Mouse (Mus musculus): ENCODE results near the gene Ywhab. TPM values are rescaled to one million over a fixed set of nuclear protein-coding genes. Genes with fewer than 3 reads are reported as not detected.

Ywhab gene
- total RNA-seq, 2 experiments from 2014 or later = 73.5 to 197 TPM

DNA sequence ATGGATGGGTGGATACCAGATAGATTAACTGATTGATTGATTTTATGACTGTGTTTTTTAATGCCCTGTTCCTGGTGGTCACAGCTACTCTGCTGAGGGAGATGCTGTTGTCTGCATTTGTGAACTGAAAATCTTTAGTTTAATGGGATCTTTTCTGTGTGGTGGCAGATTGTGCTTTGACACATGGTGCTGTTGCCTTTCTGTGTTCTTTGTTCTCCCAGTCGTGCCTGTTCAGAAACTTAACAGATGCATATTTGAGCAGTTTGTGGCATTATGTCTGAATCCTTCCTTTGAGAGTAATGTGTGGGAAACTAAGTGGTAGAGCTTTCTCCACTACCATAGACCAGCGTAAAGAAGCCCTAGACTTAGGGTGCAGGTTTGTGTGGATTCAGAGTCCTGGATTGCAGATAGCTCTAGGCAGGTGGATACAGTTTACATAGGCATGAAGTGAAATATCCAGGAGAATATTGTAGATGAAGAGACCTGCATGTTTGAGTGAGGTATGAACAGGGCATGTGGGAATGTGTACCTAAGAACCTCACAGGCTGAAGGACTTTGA, 13.3 kb downstream of the Ywhab start:
- ATAC-seq (ENCODE audit: poor library complexity, severe bottlenecking) = no peak

DNA sequence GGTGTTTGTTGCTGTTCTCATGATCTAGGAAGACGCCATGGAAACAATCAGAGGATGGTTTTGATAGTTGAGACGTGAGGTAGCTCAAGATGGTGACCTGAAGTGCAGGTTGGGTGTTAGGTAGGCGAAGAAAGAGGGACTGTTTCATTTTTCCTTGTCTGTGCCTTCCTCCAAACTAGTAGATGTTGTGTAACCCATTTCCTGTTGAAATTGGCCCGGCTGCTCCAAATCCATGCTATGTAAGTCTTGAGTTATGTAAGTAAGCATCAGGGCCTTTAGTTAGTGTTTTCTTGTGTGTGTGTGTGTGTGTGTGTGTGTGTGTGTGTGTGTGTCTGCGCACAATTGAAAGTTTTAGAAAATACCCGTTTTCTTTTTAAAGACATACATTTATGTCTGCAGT, 14.5 kb downstream of the Ywhab start:
- peak; percentile 12; the same call in 1 of the 2 replicates for ATAC-seq (ENCODE audit: poor library complexity, severe bottlenecking)

DNA sequence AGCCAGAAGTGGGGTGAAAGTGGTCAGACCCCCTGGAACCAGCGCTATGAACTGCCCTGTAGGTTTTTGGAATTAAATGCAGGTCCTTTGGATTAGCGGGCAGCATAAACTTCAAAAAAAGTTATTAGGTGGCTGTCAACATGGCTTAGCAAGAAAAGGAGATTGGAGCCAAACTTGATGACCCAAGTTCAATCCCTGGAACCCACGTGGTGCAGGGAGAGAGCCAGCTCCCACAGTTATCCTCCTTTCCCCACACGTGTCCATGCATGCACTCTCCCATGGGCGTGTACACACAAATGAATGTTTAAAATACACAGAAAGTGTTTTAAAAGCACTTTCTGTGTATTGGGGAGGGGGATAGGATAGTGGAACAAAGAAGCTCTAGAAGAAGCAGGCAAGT, 15.7 kb downstream of the Ywhab start:
- no peak for ATAC-seq (ENCODE audit: poor library complexity, severe bottlenecking)

DNA sequence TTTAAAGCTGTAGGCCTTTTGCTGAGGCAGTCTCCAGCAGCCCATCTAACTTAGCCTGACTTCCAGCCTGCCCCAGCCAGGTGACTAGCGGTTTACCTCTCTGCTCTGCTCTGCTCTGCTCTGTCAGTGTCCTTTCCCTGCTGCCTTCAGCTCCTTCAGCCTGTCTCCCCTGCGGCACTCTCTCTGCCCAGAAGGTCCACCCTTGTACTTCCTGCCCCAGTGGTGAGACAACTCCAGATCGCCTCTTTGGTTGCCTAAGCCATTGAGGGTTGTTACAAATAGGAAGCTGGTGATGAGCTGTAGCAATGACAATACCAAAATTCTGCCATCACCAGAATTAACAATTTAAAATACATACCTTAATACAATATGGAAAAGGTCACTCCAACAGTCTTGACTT, 16.2 kb downstream of the Ywhab start:
- ATAC-seq (ENCODE audit: poor library complexity, severe bottlenecking) = peak; percentile 91

DNA sequence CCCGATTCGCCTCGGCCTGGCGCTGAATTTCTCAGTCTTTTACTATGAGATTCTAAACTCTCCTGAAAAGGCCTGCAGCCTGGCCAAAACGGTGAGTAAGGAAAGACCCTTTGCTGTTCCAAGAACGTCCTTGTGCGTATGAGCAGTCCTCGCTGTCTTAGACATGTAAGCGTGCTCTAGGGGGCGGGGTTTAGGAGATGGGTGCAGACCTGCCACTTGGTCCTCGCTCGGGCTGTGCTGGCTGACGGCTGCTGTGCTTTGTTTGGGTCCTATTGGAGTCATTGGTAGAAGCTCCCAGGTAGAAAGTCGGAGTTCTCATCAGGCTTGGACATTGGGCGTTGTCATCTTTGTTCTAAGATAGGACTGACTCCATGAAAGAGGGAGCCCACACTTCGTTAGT, 20.5 kb downstream of the Ywhab start:
- no peak for ATAC-seq (ENCODE audit: poor library complexity, severe bottlenecking)

DNA sequence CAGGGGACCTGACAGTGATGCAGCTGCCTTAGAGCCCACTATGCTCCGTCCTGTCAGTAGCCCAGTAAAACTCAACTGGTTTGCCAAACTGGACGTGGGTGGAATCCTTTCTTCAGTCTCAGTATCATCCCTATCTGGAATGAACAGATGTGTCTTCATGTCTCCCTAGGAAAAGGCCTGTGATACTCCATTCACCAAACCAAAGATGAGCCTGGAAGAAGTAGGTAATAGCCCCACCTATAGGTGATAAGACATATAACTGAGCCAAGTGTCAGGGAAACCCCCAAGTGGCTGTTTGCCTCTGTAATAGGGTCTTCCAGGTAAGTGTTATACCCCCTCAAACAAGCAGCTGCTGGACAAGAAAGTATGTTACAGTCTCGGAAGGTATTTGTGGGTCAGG, 24.1 kb downstream of the Ywhab start:
- peak; percentile 30; the same call in 1 of the 2 replicates for ATAC-seq (ENCODE audit: poor library complexity, severe bottlenecking)

DNA sequence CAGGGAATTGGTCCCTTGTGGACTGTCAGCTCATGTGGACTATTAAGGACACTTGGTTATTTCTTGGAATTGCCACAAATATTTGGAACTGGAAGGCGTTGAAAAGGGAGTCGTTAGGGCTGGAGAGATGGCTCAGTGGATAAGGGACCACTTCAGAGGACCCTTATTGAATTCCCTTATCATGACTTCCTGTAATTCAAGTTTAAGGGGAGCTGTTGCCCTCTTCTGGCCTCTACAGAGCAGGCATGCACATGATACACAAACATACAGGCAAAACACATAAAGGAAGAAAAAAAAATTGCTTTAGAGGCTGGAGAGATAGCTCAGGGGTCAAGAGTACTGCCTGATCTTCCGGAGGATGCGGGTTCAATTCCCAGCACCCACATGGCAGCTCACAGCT, 25.2 kb downstream of the Ywhab start:
- ATAC-seq (ENCODE audit: poor library complexity, severe bottlenecking) = no peak

DNA sequence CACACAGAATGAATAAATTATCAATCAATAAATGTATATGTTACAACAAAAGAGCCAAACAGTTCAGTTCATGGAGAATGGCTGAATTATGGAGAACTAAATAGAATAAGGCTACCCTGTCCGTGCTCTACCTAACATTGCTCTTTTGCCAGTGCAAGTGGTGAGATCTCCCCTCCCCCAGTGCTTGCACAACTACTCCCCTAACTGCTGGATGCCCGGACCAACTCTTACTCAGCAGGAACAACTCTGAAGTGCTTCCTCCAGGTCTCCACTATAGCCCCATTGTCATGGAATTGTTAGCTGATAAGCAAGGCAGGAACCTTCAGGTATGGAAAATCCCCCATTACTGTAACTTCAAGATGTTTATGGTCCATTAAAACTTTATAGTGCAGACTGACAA, 27.3 kb downstream of the Ywhab start:
- no peak for ATAC-seq (ENCODE audit: poor library complexity, severe bottlenecking)

DNA sequence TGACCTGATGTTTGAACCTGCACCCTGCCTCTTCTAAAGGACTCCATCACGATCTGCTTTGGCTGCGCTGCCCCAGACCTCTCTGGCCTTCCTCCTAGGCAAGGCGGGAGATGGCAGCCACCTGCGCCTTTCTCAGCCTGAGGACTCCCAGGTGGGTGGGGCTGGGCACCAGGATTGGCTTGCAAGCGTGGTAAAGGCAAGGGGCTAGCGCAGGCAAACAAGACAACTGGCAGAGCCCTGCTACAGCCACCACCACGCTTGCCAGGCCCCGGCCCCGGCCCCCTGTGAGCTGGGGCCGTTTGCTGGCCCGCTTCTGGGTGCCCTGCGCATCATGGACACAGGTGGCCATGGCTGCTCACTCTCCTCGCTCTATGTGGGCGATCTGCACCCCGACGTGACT, 30.4 kb downstream of the Ywhab start, which contains the start of gene Pabpc1l:
TSS of gene Pabpc1l (plus strand) at position 301 of the 400 bp plus-strand sequence.
- ATAC-seq (ENCODE audit: poor library complexity, severe bottlenecking) = no peak

DNA sequence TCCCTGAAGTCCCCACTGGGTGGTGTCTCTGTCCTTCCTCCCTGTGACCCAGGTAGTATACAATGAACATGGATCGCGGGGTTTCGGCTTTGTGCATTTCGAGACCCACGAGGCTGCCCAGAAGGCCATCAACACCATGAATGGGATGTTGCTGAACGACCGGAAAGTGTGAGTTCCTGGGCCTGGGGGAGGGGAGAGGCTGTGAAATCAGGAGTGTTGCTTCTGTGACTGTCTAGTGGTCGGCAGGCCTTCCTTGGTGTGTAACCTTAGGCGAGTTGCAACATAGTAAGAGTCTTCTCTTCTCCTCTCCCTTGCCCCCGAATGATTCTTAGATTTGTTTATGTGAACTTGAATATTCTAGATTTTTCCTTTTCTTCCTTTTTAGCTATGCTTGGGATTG, 36.4 kb downstream of the Ywhab start:
- ATAC-seq (ENCODE audit: poor library complexity, severe bottlenecking) = peak; percentile 83

DNA sequence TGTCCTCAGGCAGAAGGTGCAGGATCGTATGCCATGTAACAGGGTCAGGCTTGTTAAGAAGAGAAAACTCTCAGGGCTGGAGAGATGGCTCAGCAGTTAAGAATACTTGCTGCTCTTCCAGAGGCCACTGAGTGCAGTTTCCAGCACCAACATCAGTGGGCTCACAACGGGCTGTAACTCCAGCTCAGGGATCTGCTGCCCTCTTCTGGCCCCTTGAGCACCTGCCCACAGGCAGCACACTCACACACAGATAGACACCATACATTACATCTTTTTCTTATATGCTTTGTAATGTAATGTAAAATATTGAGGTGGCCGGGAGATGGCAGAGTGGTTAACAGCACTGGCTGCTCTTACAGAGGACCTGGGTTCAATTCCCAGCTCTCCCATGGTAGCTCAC, 38.2 kb downstream of the Ywhab start:
- no peak for ATAC-seq (ENCODE audit: poor library complexity, severe bottlenecking)

DNA sequence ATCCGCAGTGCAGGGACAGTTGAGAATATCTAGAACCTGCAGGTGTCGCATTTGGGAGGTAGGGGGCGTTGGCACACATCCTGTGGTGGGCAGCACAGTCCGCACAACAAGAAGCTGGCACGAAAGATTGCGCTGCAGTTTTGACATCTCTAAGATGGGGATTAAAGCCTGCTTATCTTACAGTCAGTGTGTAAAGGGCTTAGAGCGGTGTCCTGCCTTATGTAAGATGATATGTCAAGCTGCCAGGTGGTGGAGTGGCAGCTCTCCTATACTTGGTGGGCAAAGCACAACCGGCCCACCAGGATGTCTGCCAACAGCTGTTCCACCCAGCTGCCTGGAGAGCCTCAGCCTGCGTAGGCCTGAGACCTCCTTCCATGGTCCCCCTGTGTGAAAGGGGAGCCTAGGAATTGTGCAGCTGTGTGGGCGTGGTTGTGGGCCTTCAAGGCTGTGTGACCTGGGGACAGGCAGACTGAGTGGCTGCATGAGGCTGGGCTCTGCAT, 41.8 kb downstream of the Ywhab start:
- ATAC-seq (ENCODE audit: poor library complexity, severe bottlenecking) = peak; percentile 36

DNA sequence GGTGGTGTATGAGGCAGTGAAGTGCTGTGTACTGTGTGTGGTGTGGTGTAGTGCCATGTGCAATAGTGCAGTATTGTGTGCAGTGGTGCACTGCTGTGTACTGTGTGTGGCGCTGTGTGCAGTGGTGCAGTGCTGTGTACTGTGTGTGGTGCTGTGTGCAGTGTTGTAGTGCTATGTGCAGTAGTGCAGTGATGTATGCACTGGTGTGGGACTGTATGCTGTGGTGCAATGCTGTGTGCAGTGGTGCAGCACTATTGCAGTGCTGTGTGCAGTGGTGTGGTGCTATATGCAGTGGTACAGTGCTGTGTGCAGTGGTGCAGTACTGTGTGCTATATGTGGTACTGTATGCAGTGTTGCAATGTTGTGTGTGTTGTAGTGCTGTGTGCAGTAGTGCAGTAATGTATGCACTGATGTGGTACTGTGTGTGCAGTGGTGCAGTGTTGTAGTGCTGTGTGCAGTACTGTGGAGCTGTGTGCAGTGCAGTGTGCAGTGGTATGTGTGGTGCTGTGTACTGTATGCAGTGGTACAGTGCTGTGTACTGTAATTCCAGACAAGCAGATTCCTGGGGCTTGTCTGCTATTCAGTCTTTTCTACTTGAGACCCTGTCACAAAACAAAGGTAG, 43.8 kb downstream of the Ywhab start:
- no peak for ATAC-seq (ENCODE audit: poor library complexity, severe bottlenecking)

DNA sequence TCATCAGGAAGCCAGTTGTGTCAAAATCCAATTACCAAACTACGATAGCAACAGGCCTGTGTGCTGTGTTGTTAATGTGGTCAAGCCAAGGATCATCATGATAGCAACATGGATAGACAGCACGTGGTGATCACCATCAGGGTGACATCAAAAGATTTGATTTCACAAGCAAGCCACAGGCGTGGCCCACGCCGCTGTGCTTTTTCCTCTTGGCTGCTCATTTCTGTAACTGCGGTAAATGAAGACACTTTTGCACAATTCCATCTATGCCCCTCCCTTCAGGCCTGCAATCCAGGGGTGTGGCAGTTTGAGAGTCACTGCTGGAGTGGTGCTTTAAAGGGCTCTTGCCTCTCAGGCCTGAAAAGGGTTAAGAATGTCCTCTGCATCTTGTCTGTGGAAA, 46.2 kb downstream of the Ywhab start:
- ATAC-seq (ENCODE audit: poor library complexity, severe bottlenecking) = peak; percentile 92

DNA sequence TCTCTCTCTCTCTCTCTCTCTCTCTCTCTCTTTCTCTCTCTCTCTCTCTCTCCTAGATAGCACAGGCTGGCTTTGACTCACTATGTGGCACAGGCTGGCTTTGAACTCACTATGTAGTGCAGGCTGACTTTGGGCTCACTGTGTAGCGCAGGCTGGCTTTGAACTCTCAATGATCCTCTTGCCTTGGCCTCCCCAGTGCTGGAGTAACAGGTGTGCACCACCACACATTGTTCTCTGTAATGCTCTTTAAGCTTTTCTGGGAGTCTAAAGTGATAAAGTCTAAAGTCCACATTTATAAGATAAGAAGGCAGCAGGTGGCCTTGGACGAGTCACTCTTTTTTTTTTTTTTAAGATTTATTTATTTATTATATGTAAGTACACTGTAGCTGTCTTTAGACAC, 46.8 kb downstream of the Ywhab start:
- no peak for ATAC-seq (ENCODE audit: poor library complexity, severe bottlenecking)

DNA sequence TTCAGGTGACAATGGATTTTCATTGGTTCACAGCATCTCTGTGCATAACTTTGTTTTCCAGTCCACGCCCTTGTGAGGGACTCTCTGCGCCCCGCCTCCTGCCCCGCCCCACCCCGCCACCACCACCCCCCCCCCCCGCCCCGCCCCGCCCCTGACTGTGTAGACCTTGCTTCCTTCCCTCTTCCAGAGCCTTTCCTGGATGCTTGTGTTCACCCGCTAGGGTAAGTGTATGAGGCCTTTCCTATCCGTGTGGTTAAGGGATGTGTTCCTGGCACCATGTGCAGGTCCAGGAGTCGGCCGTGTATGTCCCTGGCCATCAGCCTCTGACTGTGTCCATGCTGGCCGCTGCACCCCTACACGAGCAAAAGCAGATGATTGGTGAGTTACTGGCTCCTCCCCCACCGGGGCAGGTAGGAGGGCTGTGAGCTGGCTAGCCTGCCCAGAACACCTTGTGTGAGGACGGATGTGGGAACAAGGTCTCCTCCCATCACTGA, 52.5 kb downstream of the Ywhab start:
- peak; percentile 95 for ATAC-seq (ENCODE audit: poor library complexity, severe bottlenecking)

DNA sequence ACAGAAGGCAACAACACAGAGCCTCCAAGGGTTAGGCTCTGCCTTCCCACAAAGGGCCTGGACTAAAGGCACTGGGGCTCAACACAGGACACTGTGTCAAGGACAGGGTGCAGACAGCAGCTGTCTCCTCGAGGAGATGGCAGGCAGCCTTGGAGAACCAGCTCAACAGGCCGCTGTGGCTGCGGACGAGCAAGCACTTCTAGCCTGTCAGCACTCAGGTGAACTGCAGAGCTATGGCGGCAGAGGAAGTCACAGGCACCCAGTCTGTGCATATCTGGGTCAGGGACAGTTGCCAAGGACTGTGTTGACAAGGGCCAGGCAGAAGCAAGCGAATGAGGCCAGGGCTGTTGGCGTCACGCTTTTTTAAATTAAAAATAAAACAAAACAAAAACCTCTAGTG, 59.0 kb downstream of the Ywhab start:
- ATAC-seq (ENCODE audit: poor library complexity, severe bottlenecking) = no peak

DNA sequence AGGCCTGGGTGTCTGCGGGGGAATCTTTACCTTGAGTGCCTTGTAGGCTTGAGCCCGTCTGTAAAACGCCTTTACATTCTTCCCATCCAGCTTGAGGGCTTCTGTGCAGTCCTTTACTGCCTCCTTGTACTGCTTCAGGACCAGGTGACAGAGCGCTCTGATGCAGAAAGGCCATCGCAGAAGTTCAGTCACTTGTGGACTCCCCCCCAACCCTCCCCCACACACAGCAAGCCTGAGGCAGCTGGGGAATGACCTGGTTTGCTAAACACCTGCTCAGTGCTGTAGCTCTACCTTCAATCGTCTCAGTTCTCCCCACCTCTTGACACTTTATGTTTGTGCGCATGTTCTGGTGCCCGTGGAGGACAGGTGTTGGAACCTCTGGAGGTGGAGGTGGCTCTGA, 59.9 kb downstream of the Ywhab start:
- no peak for ATAC-seq (ENCODE audit: poor library complexity, severe bottlenecking)

DNA sequence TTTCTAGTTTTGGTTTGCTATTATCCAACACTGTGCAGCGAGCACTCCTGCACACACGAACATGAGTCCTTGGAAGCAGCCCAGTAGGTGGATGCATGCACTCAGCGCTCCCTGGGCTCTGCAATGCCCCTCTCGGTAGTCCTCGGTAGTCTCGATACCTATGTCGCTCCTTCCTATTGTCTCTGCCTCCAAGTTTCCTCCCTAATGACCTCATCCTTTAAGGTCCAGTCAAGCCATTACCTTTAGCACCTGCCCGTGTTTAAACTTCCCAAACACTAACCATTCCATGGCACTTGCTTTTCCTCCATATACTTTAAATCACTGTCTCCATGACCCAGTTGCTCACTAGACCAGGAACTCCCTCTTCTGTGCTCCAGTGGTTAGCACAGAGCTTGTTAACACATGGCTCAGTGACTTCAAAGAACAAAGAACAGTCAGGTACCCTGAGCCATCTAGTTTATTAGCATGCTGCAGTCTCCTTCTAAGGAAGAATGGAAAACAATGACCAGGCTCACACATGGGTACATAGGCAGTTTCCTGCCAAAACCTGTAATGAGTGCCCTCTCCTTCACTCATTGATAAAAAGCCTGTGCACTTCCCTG, 65.0 kb downstream of the Ywhab start:
- ATAC-seq (ENCODE audit: poor library complexity, severe bottlenecking) = no peak
